Mouse (Mus musculus) lung, adult 2 months (tissue): ENCODE results near the gene Dnal4.

ENCODE experiments used
- CTCF ChIP-seq: fragments of 200-500 bp; IDR thresholded peaks from 2 replicates; pipeline ENCODE4 v1.5.1; 2011; ENCODE audit warnings: mild to moderate bottlenecking, low read length, control low read depth; ENCODE audit not compliant: insufficient read depth
- POLR2A ChIP-seq: fragments of 200-500 bp; IDR thresholded peaks from 2 replicates; pipeline ENCODE4 v1.6.1; 2011; ENCODE audit warnings: low read depth, mild to moderate bottlenecking, control low read depth, low read length, borderline replicate concordance; ENCODE audit errors: extremely low read depth

DNA sequence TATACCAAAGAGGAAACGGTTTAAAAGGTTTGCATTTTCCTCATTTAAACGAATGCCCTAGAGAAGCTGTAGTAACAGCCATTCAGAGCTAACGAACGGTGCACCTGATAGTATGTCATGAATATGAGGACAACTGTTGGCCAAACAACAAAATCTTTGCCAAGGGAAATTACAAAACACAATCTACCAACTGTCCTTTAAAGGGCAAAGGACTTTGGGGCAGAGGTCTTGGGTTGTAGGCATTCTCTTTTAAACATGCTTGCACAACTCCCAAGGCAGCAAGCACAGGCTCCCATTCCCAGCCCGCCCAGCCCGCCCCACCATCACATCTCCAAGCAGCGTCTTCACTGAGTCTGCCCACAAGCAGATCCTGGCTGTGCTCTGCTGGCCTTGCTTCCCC is 46.1 kb downstream of the Dnal4 start:
- TF ChIP-seq CTCF (no peak), POLR2A (no peak)
